Comparison of ENCODE assay signal across 8 mouse cellular contexts in the genomic region with DNA sequence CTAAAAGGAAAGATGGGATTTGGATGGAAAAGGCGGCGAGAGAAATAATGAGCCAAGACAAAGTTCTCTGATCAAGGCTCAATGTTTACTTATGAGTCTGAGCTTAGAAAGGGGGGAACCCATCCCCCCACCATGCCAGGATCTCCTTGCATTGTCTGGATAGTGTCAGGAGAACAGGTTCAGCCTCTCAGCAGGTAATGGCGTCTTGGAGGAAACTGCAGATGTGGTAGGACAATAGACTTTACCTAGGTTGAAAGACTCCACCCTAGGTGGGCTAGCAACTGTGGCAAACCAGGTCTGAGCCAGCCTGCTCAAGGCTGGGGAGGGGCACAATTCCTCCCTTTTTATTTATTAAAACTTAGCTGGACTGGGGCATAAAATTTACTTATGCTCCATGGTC. TPM values are rescaled to one million over a fixed set of nuclear protein-coding genes. Genes with fewer than 3 reads are reported as not detected.
DNase-seq lines count a peak whose midpoint lies in the region; TF ChIP-seq lines count a peak whose summit lies in the region.
"Not testable (repeated sequence)": the region's sequence is repeated elsewhere in the genome, so short reads cannot be mapped to it uniquely, and the experiment has no call there.

No protein-coding gene starts in this region.

- not testable (repeated sequence) for H3K4me3 ChIP-seq in ES-Bruce4 (ENCODE audit: low read depth, low read length); ES-E14 (ENCODE audit: insufficient read depth in 1 of 2, low read depth in 1 of 2, low read length in 2 of 2, poor library complexity in 1 of 2, severe bottlenecking in 1 of 2); heart, embryonic 10.5 days; limb, embryonic 10.5 days

- DNase-seq in ES-CJ7 (ENCODE audit: low read depth, low spot score) (peak; percentile 97), R1 (ENCODE audit: low read depth, low spot score) (peak; percentile 97), ZHBTc4 (ENCODE audit: low read depth, low spot score) (peak; percentile 39)
- DNase-seq in ES-E14 (ENCODE audit: low read depth, low spot score) = not testable (repeated sequence)
- DNase-seq in heart, adult 11 months = peak; percentile 28
- DNase-seq in heart, embryonic 10.5 days (ENCODE audit: low spot score) = peak; percentile 54
- peak; percentile 7 for DNase-seq in limb, embryonic 10.5 days (ENCODE audit: low spot score)

- H3K9ac ChIP-seq in ES-Bruce4 (ENCODE audit: low read depth, poor library complexity, severe bottlenecking); ES-E14 (ENCODE audit: insufficient read depth, low read depth, low read length, poor library complexity, severe bottlenecking): not testable (repeated sequence)

- not testable (repeated sequence) for TF ChIP-seq CTCF in ES-Bruce4 (IDR thresholded peaks at IDR 0.05; ENCODE audit: low read depth, low read length)

- peak; percentile 77; the same call in 1 of the 2 replicates for TF ChIP-seq EP300 in ES-Bruce4 (IDR thresholded peaks at IDR 0.05; ENCODE audit: insufficient read depth, low read depth, low read length)

- H3K36me3 ChIP-seq in ES-Bruce4 (ENCODE audit: control insufficient read depth, insufficient read depth, low read length, poor library complexity, severe bottlenecking); ES-E14 (ENCODE audit: control insufficient read depth, insufficient read depth, low read length, poor library complexity, severe bottlenecking); heart, embryonic 10.5 days; limb, embryonic 10.5 days: not testable (repeated sequence)

- peaks cover 42% of the 10 kb centered on the region for H3K9me3 ChIP-seq in ES-Bruce4 (replicated peaks; ENCODE audit: control insufficient read depth, insufficient read depth, low read length, poor library complexity, severe bottlenecking)
- H3K9me3 ChIP-seq in ES-E14 (ENCODE audit: control insufficient read depth, insufficient read depth, low read depth, low read length); heart, embryonic 10.5 days; limb, embryonic 10.5 days (replicated peaks): not testable (repeated sequence)

- not testable (repeated sequence) for H3K4me1 ChIP-seq in ES-Bruce4 (ENCODE audit: control insufficient read depth, insufficient read depth, low read length); ES-E14 (ENCODE audit: control insufficient read depth in 2 of 2, insufficient read depth in 2 of 2, low read length in 2 of 2, poor library complexity in 1 of 2); heart, embryonic 10.5 days; limb, embryonic 10.5 days

- peak overlapping the region; percentile 97 for H3K27ac ChIP-seq in ES-Bruce4 (ENCODE audit: insufficient read depth, low read length)
- peak overlapping the region; percentile 34; the same call in 1 of the 2 replicates for H3K27ac ChIP-seq in ES-E14 (ENCODE audit: insufficient read depth, low read depth, low read length, poor library complexity, severe bottlenecking)
- H3K27ac ChIP-seq in heart, embryonic 10.5 days; limb, embryonic 10.5 days: not testable (repeated sequence)

- not testable (repeated sequence) for TF ChIP-seq POLR2A in ES-Bruce4 (IDR thresholded peaks at IDR 0.05; ENCODE audit: insufficient read depth, low read length)

- in situ Hi-C loops in ES-E14 (cut with MboI; ENCODE audit: low sequenced_read_pairs in 2 of 2, unreplicated experiment in 2 of 2) = loop anchor here in 1 of 2 experiments (10.0 kb wide), 1 partner anchor 171 kb away; no protein-coding TSS in a partner anchor

- H3K27me3 ChIP-seq in ES-Bruce4 (ENCODE audit: control insufficient read depth, insufficient read depth, low read length, poor library complexity, severe bottlenecking); heart, embryonic 10.5 days (ENCODE audit: insufficient read depth, poor library complexity, severe bottlenecking); limb, embryonic 10.5 days (ENCODE audit: low read depth, poor library complexity, severe bottlenecking): not testable (repeated sequence)

- WGBS in heart, embryonic 10.5 days = 86% methylated on average over 3 of the region's 3 CpGs
- WGBS in limb, embryonic 10.5 days = 90% methylated on average over 3 of the region's 3 CpGs

RNA-seq across cellular contexts. Expression of a gene that starts 35.6 kb away (rescaled TPM):
- 26.5 and 27.7 TPM in 2 replicates for polyA plus RNA-seq in ES-Bruce4 (2011; ENCODE audit: insufficient read depth, insufficient read length, low read depth, missing spikeins)
- total RNA-seq in ES-E14 (2012; rRNA removed) = 14.4 and 18.2 TPM in 2 replicates
- 112 and 129 TPM in 2 replicates for polyA plus RNA-seq in heart, embryonic 10.5 days (2016; fragmentation: Nextera tagmentation; extraction: Ambion mirVana)
- polyA plus RNA-seq in limb, embryonic 10.5 days (2016; fragmentation: Nextera tagmentation; extraction: Ambion mirVana) = 75.7 and 88.5 TPM in 2 replicates

RNA-seq across cellular contexts. Expression of a gene that starts 54.3 kb away (rescaled TPM):
- 1,120 and 1,155 TPM in 2 replicates for polyA plus RNA-seq in ES-Bruce4 (2011; ENCODE audit: insufficient read depth, insufficient read length, low read depth, missing spikeins)
- total RNA-seq in ES-E14 (2012; rRNA removed) = 459 and 494 TPM in 2 replicates
- 296 and 533 TPM in 2 replicates for polyA plus RNA-seq in heart, embryonic 10.5 days (2016; fragmentation: Nextera tagmentation; extraction: Ambion mirVana)
- 608 TPM in 2 replicates for polyA plus RNA-seq in limb, embryonic 10.5 days (2016; fragmentation: Nextera tagmentation; extraction: Ambion mirVana)
